Mouse (Mus musculus): Measurements from ENCODE around the gene Arpp19.

DNA sequence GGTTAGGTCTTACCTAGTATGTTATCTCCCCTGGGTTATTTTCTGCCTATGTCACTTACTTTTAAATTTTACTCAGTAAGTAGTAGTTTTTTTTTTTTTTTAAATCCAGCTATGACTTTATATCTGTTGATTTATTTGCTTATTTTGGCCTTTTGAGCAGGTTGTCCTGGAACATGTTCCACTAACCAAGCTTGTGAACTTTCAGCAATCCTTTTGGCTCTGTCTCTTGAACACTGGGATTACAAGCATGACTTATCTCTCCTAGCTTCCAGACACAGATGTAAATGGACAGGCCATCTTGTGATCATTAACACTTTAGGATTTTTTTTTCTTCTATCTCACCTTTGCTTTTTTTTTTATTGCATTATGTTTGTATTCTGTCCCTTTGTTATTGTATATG, 9.7 kb downstream of the Arpp19 start:
- no peak for TF ChIP-seq EP300 (IDR thresholded peaks at IDR 0.05; ENCODE audit: low read depth)
- no peak for TF ChIP-seq CTCF (IDR thresholded peaks at IDR 0.05; ENCODE audit: low read depth)

All from liver, embryonic 14.5 days (tissue).